Mouse (Mus musculus): ENCODE measurements around the gene Map7. TPM values are rescaled to one million over a fixed set of nuclear protein-coding genes. Genes with fewer than 3 reads are reported as not detected.

The Map7 gene
- polyA plus RNA-seq, 1 experiment, result 30.0 TPM

- Histone ChIP-seq H3K4me1 (ENCODE audit: control insufficient read depth, insufficient read depth, low read length) (peaks cover 21% of the 10 kb centered on the region; the same call in 1 of the 2 replicates), H3K27me3 (replicated peaks; ENCODE audit: control insufficient read depth, insufficient read depth, low read length) (no peaks in the 10 kb centered on the region), H3K4me3 (ENCODE audit: insufficient read depth, low read depth, low read length) (no peak overlapping the region), H3K36me3 (ENCODE audit: control insufficient read depth, insufficient read depth, low read length) (no peaks in the 10 kb centered on the region), H3K27ac (ENCODE audit: insufficient read depth, low read depth, low read length) (no peak overlapping the region)
- DNase-seq, result peak; percentile 72
- 32% methylated on average over 8 of the region's 8 CpGs for WGBS
- TF ChIP-seq CTCF (conservative IDR thresholded peaks at IDR 0.05; ENCODE audit: insufficient read depth, insufficient read length, low read depth, low read length) (0 out of 2 replicates have a peak, but pooled peaks have one; percentile 18), POLR2A (IDR thresholded peaks at IDR 0.05; ENCODE audit: low read depth, low read length) (no peak)
Observed at GRCm38 (mm10) chr10:20160914-20161313, 12.6 kb downstream of the Map7 start.

- Histone ChIP-seq H3K27me3 (replicated peaks; ENCODE audit: control insufficient read depth, insufficient read depth, low read length) (no peaks in the 10 kb centered on the region), H3K36me3 (ENCODE audit: control insufficient read depth, insufficient read depth, low read length) (no peaks in the 10 kb centered on the region), H3K4me1 (ENCODE audit: control insufficient read depth, insufficient read depth, low read length) (peaks cover 14% of the 10 kb centered on the region; the same call in 1 of the 2 replicates), H3K4me3 (ENCODE audit: insufficient read depth, low read depth, low read length) (no peak overlapping the region), H3K27ac (ENCODE audit: insufficient read depth, low read depth, low read length) (no peak overlapping the region)
- no peak for DNase-seq
- WGBS, result 70% methylated on average over 5 of the region's 5 CpGs
- no peak for TF ChIP-seq POLR2A (IDR thresholded peaks at IDR 0.05; ENCODE audit: low read depth, low read length)
- no peak for TF ChIP-seq CTCF (conservative IDR thresholded peaks at IDR 0.05; ENCODE audit: insufficient read depth, insufficient read length, low read depth, low read length)
Observed at GRCm38 (mm10) chr10:20164810-20165209, 16.5 kb downstream of the Map7 start.

GRCm38 (mm10) chr10:20166797-20167196 is 18.5 kb downstream of the Map7 start:
- no peak overlapping the region for H3K27ac ChIP-seq (ENCODE audit: insufficient read depth, low read depth, low read length)
- H3K4me3 ChIP-seq (ENCODE audit: insufficient read depth, low read depth, low read length), result no peak overlapping the region
- H3K36me3 ChIP-seq (ENCODE audit: control insufficient read depth, insufficient read depth, low read length), result no peaks in the 10 kb centered on the region
- WGBS, result 75% methylated on average over 11 of the region's 11 CpGs
- DNase-seq, result no peak
- no peaks in the 10 kb centered on the region for H3K27me3 ChIP-seq (replicated peaks; ENCODE audit: control insufficient read depth, insufficient read depth, low read length)
- peaks cover 13% of the 10 kb centered on the region; the same call in 1 of the 2 replicates for H3K4me1 ChIP-seq (ENCODE audit: control insufficient read depth, insufficient read depth, low read length)
- no peak for TF ChIP-seq POLR2A (IDR thresholded peaks at IDR 0.05; ENCODE audit: low read depth, low read length)
- TF ChIP-seq CTCF (conservative IDR thresholded peaks at IDR 0.05; ENCODE audit: insufficient read depth, insufficient read length, low read depth, low read length), result no peak

GRCm38 (mm10) chr10:20167467-20167866 is 19.2 kb downstream of the Map7 start:
- no peaks in the 10 kb centered on the region for H3K27me3 ChIP-seq (replicated peaks; ENCODE audit: control insufficient read depth, insufficient read depth, low read length)
- H3K36me3 ChIP-seq (ENCODE audit: control insufficient read depth, insufficient read depth, low read length), result no peaks in the 10 kb centered on the region
- H3K4me3 ChIP-seq (ENCODE audit: insufficient read depth, low read depth, low read length), result no peak overlapping the region
- DNase-seq, result no peak
- no peak overlapping the region for H3K27ac ChIP-seq (ENCODE audit: insufficient read depth, low read depth, low read length)
- TF ChIP-seq POLR2A (IDR thresholded peaks at IDR 0.05; ENCODE audit: low read depth, low read length), result no peak
- no peak for TF ChIP-seq CTCF (conservative IDR thresholded peaks at IDR 0.05; ENCODE audit: insufficient read depth, insufficient read length, low read depth, low read length)
- 83% methylated on average over 4 of the region's 4 CpGs for WGBS
- peaks cover 14% of the 10 kb centered on the region; the same call in 1 of the 2 replicates for H3K4me1 ChIP-seq (ENCODE audit: control insufficient read depth, insufficient read depth, low read length)

- no peaks in the 10 kb centered on the region for H3K27me3 ChIP-seq (replicated peaks; ENCODE audit: control insufficient read depth, insufficient read depth, low read length)
- DNase-seq, result no peak
- peaks cover 22% of the 10 kb centered on the region for H3K4me1 ChIP-seq (ENCODE audit: control insufficient read depth, insufficient read depth, low read length)
- TF ChIP-seq CTCF (conservative IDR thresholded peaks at IDR 0.05; ENCODE audit: insufficient read depth, insufficient read length, low read depth, low read length) (no peak), POLR2A (IDR thresholded peaks at IDR 0.05; ENCODE audit: low read depth, low read length) (no peak)
- no peak overlapping the region for H3K4me3 ChIP-seq (ENCODE audit: insufficient read depth, low read depth, low read length)
- 72% methylated on average over 3 of the region's 3 CpGs for WGBS
- H3K36me3 ChIP-seq (ENCODE audit: control insufficient read depth, insufficient read depth, low read length), result no peaks in the 10 kb centered on the region
- no peak overlapping the region for H3K27ac ChIP-seq (ENCODE audit: insufficient read depth, low read depth, low read length)
Observed at GRCm38 (mm10) chr10:20169182-20169674, 21.0 kb downstream of the Map7 start.

GRCm38 (mm10) chr10:20169927-20170604 is 21.8 kb downstream of the Map7 start:
- TF ChIP-seq CTCF (conservative IDR thresholded peaks at IDR 0.05; ENCODE audit: insufficient read depth, insufficient read length, low read depth, low read length) (no peak), POLR2A (IDR thresholded peaks at IDR 0.05; ENCODE audit: low read depth, low read length) (no peak)
- H3K4me1 ChIP-seq (ENCODE audit: control insufficient read depth, insufficient read depth, low read length), result peaks cover 27% of the 10 kb centered on the region
- no peaks in the 10 kb centered on the region for H3K27me3 ChIP-seq (replicated peaks; ENCODE audit: control insufficient read depth, insufficient read depth, low read length)
- no peak for DNase-seq
- 31% methylated on average over 19 of the region's 19 CpGs for WGBS
- H3K36me3 ChIP-seq (ENCODE audit: control insufficient read depth, insufficient read depth, low read length), result no peaks in the 10 kb centered on the region
- H3K4me3 ChIP-seq (ENCODE audit: insufficient read depth, low read depth, low read length), result no peak overlapping the region
- H3K27ac ChIP-seq (ENCODE audit: insufficient read depth, low read depth, low read length), result no peak overlapping the region

- H3K4me3 ChIP-seq (ENCODE audit: insufficient read depth, low read depth, low read length), result no peak overlapping the region
- H3K27me3 ChIP-seq (replicated peaks; ENCODE audit: control insufficient read depth, insufficient read depth, low read length), result no peaks in the 10 kb centered on the region
- H3K27ac ChIP-seq (ENCODE audit: insufficient read depth, low read depth, low read length), result no peak overlapping the region
- 31% methylated on average over 11 of the region's 11 CpGs for WGBS
- H3K36me3 ChIP-seq (ENCODE audit: control insufficient read depth, insufficient read depth, low read length), result no peaks in the 10 kb centered on the region
- no peak for TF ChIP-seq POLR2A (IDR thresholded peaks at IDR 0.05; ENCODE audit: low read depth, low read length)
- TF ChIP-seq CTCF (conservative IDR thresholded peaks at IDR 0.05; ENCODE audit: insufficient read depth, insufficient read length, low read depth, low read length), result peak; percentile 86
- peak; percentile 88 for DNase-seq
- H3K4me1 ChIP-seq (ENCODE audit: control insufficient read depth, insufficient read depth, low read length), result peaks cover 29% of the 10 kb centered on the region
Observed at GRCm38 (mm10) chr10:20170605-20171088, 22.4 kb downstream of the Map7 start.
